Mouse (Mus musculus) monocyte, adult 5-6 weeks (primary cell): ENCODE measurements around the gene Socs3. TPM values are rescaled to one million over a fixed set of nuclear protein-coding genes. Genes with fewer than 3 reads are reported as not detected.

Source experiments
- ATAC-seq: fragments of 153-309, 156-312 bp; replicated peaks from 2 replicates; pipeline ENCODE4 v1.8.0; 2017; ENCODE audit warnings: mild to moderate bottlenecking; ENCODE audit not compliant: low TSS enrichment, insufficient number of reproducible peaks, severe bottlenecking, poor library complexity, low FRiP score
- total RNA-seq: library from RNA; stranded (forward); fragments of 200-1000, 200-491, 200-594 nt; gene quantifications from 3 replicates; pipeline ENCODE4 v1.2.3, GENCODE M21; 2017

The Socs3 gene
- total RNA-seq, 1 experiment from 2014 or later: 70.9 TPM

- no peak for ATAC-seq
Measured at GRCm38 (mm10) chr11:117962228-117963067, 7.4 kb downstream of the Socs3 start.

GRCm38 (mm10) chr11:117960601-117961000, 9.2 kb downstream of the Socs3 start:
- ATAC-seq: no peak

GRCm38 (mm10) chr11:117959741-117960381, 10.0 kb downstream of the Socs3 start:
- ATAC-seq: peak; percentile 53

GRCm38 (mm10) chr11:117959166-117959565, 10.7 kb downstream of the Socs3 start:
- no peak for ATAC-seq

GRCm38 (mm10) chr11:117958197-117958596, 11.7 kb downstream of the Socs3 start:
- no peak for ATAC-seq

GRCm38 (mm10) chr11:117955621-117956020, 14.2 kb downstream of the Socs3 start:
- no peak for ATAC-seq

GRCm38 (mm10) chr11:117954819-117955218, 15.0 kb downstream of the Socs3 start:
- no peak for ATAC-seq

- ATAC-seq: peak; percentile 58
Measured at GRCm38 (mm10) chr11:117954094-117954493, 15.8 kb downstream of the Socs3 start.

- 0 out of 2 replicates have a peak, but pooled peaks have one; percentile 45 for ATAC-seq
Measured at GRCm38 (mm10) chr11:117952174-117952933, 17.5 kb downstream of the Socs3 start.

GRCm38 (mm10) chr11:117951391-117951790, 18.5 kb downstream of the Socs3 start:
- ATAC-seq: no peak

- no peak for ATAC-seq
Measured at GRCm38 (mm10) chr11:117949392-117950091, 20.3 kb downstream of the Socs3 start.

- peak; percentile 49 for ATAC-seq
Measured at GRCm38 (mm10) chr11:117946996-117947419, 22.8 kb downstream of the Socs3 start.

GRCm38 (mm10) chr11:117946195-117946979, 23.5 kb downstream of the Socs3 start:
- peak; percentile 87 for ATAC-seq

GRCm38 (mm10) chr11:117941848-117942247, 28.0 kb downstream of the Socs3 start:
- 0 out of 2 replicates have a peak, but pooled peaks have one; percentile 18 for ATAC-seq

GRCm38 (mm10) chr11:117941325-117941834, 28.5 kb downstream of the Socs3 start:
- ATAC-seq: no peak

- no peak for ATAC-seq
Measured at GRCm38 (mm10) chr11:117940881-117941280, 29.0 kb downstream of the Socs3 start.

- peak; percentile 72 for ATAC-seq
Measured at GRCm38 (mm10) chr11:117939741-117940285, 30.0 kb downstream of the Socs3 start.
